Mouse (Mus musculus): ENCODE measurements at regions not wholly inside any gene's neighbourhood (a gene's known extent, or its start where the extent isn't known, plus 50 kb on each side); places are given as distances from the start of the nearest gene placed in this dataset.

- peak; percentile 42 for DNase-seq (ENCODE audit: extremely low spot score, low read depth, low spot score)
Observed at GRCm38 (mm10) chrX:12839406-12840159, 77.7 kb upstream of the Med14 start.

GRCm38 (mm10) chrX:12837821-12838220 is 75.9 kb upstream of the Med14 start:
- DNase-seq (ENCODE audit: extremely low spot score, low read depth, low spot score) = no peak

- DNase-seq (ENCODE audit: extremely low spot score, low read depth, low spot score) = no peak
Observed at GRCm38 (mm10) chrX:12834681-12835080, 72.8 kb upstream of the Med14 start.

- DNase-seq (ENCODE audit: extremely low spot score, low read depth, low spot score) = no peak
Observed at GRCm38 (mm10) chrX:12832709-12833108, 70.8 kb upstream of the Med14 start.

GRCm38 (mm10) chrX:12829165-12829564 is 67.3 kb upstream of the Med14 start:
- DNase-seq (ENCODE audit: extremely low spot score, low read depth, low spot score) = no peak

GRCm38 (mm10) chrX:12827299-12827872 is 65.5 kb upstream of the Med14 start:
- no peak for DNase-seq (ENCODE audit: extremely low spot score, low read depth, low spot score)

GRCm38 (mm10) chrX:12826646-12827045 is 64.8 kb upstream of the Med14 start:
- no peak for DNase-seq (ENCODE audit: extremely low spot score, low read depth, low spot score)

GRCm38 (mm10) chrX:12825262-12825661 is 63.4 kb upstream of the Med14 start:
- DNase-seq (ENCODE audit: extremely low spot score, low read depth, low spot score) = no peak

GRCm38 (mm10) chrX:12824497-12824896 is 62.6 kb upstream of the Med14 start:
- DNase-seq (ENCODE audit: extremely low spot score, low read depth, low spot score) = no peak

- no peak for DNase-seq (ENCODE audit: extremely low spot score, low read depth, low spot score)
Observed at GRCm38 (mm10) chrX:12822777-12823176, 60.9 kb upstream of the Med14 start.

GRCm38 (mm10) chrX:12813083-12813660 is 51.3 kb upstream of the Med14 start:
- DNase-seq (ENCODE audit: extremely low spot score, low read depth, low spot score) = no peak
